Mouse (Mus musculus) liver, embryonic 14.5 days (tissue): Measurements from ENCODE around the gene Tmem74b. TPM values are rescaled to one million over a fixed set of nuclear protein-coding genes. Genes with fewer than 3 reads are reported as not detected.

Source experiments
- ATAC-seq: fragments of 200-750 bp; cut with Nextera tagmentation; 2 replicates; pipeline ENCODE4 v1.8.0; 2017; ENCODE audit warnings: moderate number of reproducible peaks, mild to moderate bottlenecking, moderate library complexity; ENCODE audit not compliant: insufficient read depth
- DNase-seq, 3 experiments: peaks; one replicate each; pipeline ENCODE4 v3.0.0-alpha.2; 2012 to 2013; ENCODE audit warnings: low read depth in 3 of 3, low spot score in 3 of 3
- H3K27ac ChIP-seq: fragments of 300-500 bp; sonication (generic); 2 replicates; pipeline ENCODE4 v1.5.1; 2014; ENCODE audit warnings: moderate library complexity, mild to moderate bottlenecking, control low read depth, inconsistent platforms
- H3K27me3 ChIP-seq: fragments of 300-500 bp; sonication (generic); 2 replicates; pipeline ENCODE4 v1.6.1; 2014; ENCODE audit warnings: mild to moderate bottlenecking, low read length, moderate library complexity; ENCODE audit not compliant: control insufficient read depth, insufficient read depth
- H3K36me3 ChIP-seq: fragments of 300-500 bp; sonication (generic); replicated peaks from 2 replicates; pipeline ENCODE4 v1.6.1; 2014; ENCODE audit warnings: low read depth; ENCODE audit not compliant: control insufficient read depth, insufficient read depth
- H3K4me1 ChIP-seq, 2 experiments: fragments of 200-500 bp in 1 of 2; fragments of 300-500 bp in 1 of 2; sonication (generic) in 1 of 2; replicated peaks; 2 replicates each; pipeline ENCODE4 v1.6.1; 2012 to 2014; ENCODE audit warnings: antibody characterized with exemption in 1 of 2, inconsistent platforms in 1 of 2, low read length in 1 of 2; ENCODE audit not compliant: control insufficient read depth in 2 of 2, insufficient read depth in 2 of 2
- H3K4me2 ChIP-seq: fragments of 300-500 bp; sonication (generic); 2 replicates; pipeline ENCODE4 v1.6.1; 2014; ENCODE audit warnings: low read depth, mild to moderate bottlenecking, control low read depth, moderate library complexity
- H3K4me3 ChIP-seq, 2 experiments: fragments of 200-500 bp in 1 of 2; fragments of 300-500 bp in 1 of 2; sonication (generic) in 1 of 2; 2 replicates each; pipeline ENCODE4 v1.5.1; 2012 to 2014; ENCODE audit warnings: low read depth in 2 of 2, low read length in 2 of 2, mild to moderate bottlenecking in 2 of 2, control low read depth in 1 of 2, inconsistent platforms in 1 of 2, moderate library complexity in 1 of 2; ENCODE audit not compliant: insufficient read depth in 1 of 2
- H3K9ac ChIP-seq: fragments of 300-500 bp; sonication (generic); replicated peaks from 2 replicates; pipeline ENCODE4 v1.6.1; 2014; ENCODE audit warnings: mild to moderate bottlenecking, control low read depth, moderate library complexity
- H3K9me3 ChIP-seq: fragments of 300-500 bp; sonication (generic); 2 replicates; pipeline ENCODE4 v1.6.1; 2016; ENCODE audit warnings: low read length, mixed read lengths; ENCODE audit not compliant: control insufficient read depth
- CTCF ChIP-seq: IDR thresholded peaks from 2 replicates; pipeline ENCODE4 v1.5.1; 2016; ENCODE audit warnings: antibody characterized with exemption, low read depth, control low read depth
- EP300 ChIP-seq: IDR thresholded peaks from 2 replicates; pipeline ENCODE4 v1.6.1; 2016; ENCODE audit warnings: antibody characterized with exemption, low read depth
- WGBS: fragments of 180-500 bp; shearing (Covaris S2); extraction: QIAGEN DNeasy Blood & Tissue Kit; methylation state at CpG from one replicate; pipeline ENCODE4 v1.1.7; 2014; ENCODE audit not compliant: insufficient replicate concordance; 5-methylcytosine and 5-hydroxymethylcytosine counted together
- polyA plus RNA-seq, 2 experiments: library from polyadenylated mRNA; depleted of rRNA in 1 of 2; stranded (reverse) in 1 of 2; unstranded in 1 of 2; fragments of >200 nt; fragmentation: Nextera tagmentation in 1 of 2; extraction: Ambion mirVana in 1 of 2; gene quantifications; 2 replicates each; pipeline versions ENCODE4 v1.2.1 to v1.2.3; 2012 to 2014

Gene Tmem74b
- polyA plus RNA-seq, 2 experiments, result 0.02 to 0.06 TPM

GRCm38 (mm10) chr2:151733151-151733865, 31.5 kb downstream of the Tmem74b start:
- WGBS, result 81% methylated on average over 8 of the region's 8 CpGs
- Histone ChIP-seq H3K9ac (no peak overlapping the region), H3K27me3 (no peaks in the 10 kb centered on the region), H3K9me3 (no peaks in the 10 kb centered on the region), H3K27ac (no peak overlapping the region), H3K4me2 (no peak overlapping the region), H3K36me3 (peaks cover 51% of the 10 kb centered on the region), H3K4me1 (peaks cover 9 to 11% of the 10 kb centered on the region in 2 experiments), H3K4me3 (no peak overlapping the region)
- TF ChIP-seq EP300, result no peak
- TF ChIP-seq CTCF, result no peak
- ATAC-seq, result no peak
- DNase-seq, result no peak

DNA sequence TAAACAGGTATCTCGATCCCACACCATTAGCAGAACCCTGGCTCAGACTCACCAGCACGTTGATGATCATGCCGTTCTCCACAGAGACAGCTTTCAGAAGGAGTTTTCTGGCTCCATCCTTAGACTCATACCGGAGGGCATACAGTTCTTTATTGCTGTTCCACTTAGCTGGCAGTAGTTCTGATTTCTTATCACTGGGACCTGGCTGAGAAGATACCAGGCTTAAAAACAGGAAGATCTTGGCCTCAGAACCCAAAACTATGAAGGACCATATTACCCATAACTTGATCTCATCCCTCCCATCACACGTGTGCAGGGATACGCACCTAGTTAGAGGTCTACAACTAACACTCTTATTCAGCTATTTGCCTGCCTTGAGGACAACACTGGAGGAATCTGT, 33.6 kb downstream of the Tmem74b start:
- Histone ChIP-seq H3K36me3 (peaks cover 30% of the 10 kb centered on the region), H3K4me2 (no peak overlapping the region), H3K27ac (no peak overlapping the region), H3K4me3 (no peak overlapping the region), H3K27me3 (no peaks in the 10 kb centered on the region), H3K9ac (no peak overlapping the region), H3K4me1 (peaks cover 26 to 28% of the 10 kb centered on the region in 2 experiments), H3K9me3 (no peaks in the 10 kb centered on the region)
- DNase-seq, result no peak
- WGBS, result 85% methylated on average over 6 of the region's 6 CpGs
- no peak for ATAC-seq
- TF ChIP-seq CTCF (no peak), EP300 (no peak)

DNA sequence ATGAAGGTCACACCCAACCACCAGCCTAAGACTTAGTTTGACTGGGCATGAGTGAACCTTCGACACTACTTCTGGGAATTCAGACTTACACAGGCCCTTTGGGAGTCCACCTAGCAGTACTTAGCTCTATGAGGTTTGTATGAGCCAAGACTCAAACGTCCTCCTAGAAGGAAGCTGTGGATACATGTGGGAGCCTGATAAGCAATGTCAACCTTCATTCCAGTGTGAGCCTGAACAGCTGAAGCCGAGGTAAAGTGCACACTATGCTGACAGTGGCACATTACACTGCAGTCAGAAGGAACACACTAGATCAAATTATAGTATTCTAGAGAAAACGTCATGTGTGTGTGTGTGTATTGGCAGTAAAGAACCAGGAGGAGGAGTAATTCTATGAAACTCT, 36.7 kb downstream of the Tmem74b start:
- Histone ChIP-seq H3K27ac (peak overlapping the region; percentile 96), H3K4me1 (peaks cover 47 to 51% of the 10 kb centered on the region in 2 experiments), H3K36me3 (peaks cover 18% of the 10 kb centered on the region), H3K9me3 (no peaks in the 10 kb centered on the region), H3K4me2 (peak overlapping the region; percentile 79), H3K4me3 (peak overlapping the region; percentile 4 to 98; a peak in 3 of 4 replicates), H3K27me3 (no peaks in the 10 kb centered on the region), H3K9ac (peak overlapping the region; percentile 94)
- 23% methylated on average over 4 of the region's 4 CpGs for WGBS
- DNase-seq, result no peak
- no peak for TF ChIP-seq CTCF
- TF ChIP-seq EP300, result peak; percentile 26; the same call in 1 of the 2 replicates
- no peak for ATAC-seq

GRCm38 (mm10) chr2:151739081-151739480, 37.3 kb downstream of the Tmem74b start:
- Histone ChIP-seq H3K27me3 (no peaks in the 10 kb centered on the region), H3K4me2 (peak overlapping the region; percentile 79), H3K4me3 (peak overlapping the region; percentile 83 to 98), H3K9me3 (no peaks in the 10 kb centered on the region), H3K27ac (peak overlapping the region; percentile 96), H3K4me1 (peaks cover 53 to 57% of the 10 kb centered on the region in 2 experiments), H3K9ac (peak overlapping the region; percentile 94), H3K36me3 (peaks cover 11% of the 10 kb centered on the region)
- ATAC-seq, result no peak
- WGBS, result 57% methylated on average over 3 of the region's 3 CpGs
- TF ChIP-seq EP300 (no peak), CTCF (no peak)
- no peak for DNase-seq

- Histone ChIP-seq H3K9ac (peak overlapping the region; percentile 94), H3K4me3 (peak overlapping the region; percentile 83 to 98), H3K27me3 (no peaks in the 10 kb centered on the region), H3K4me2 (peak overlapping the region; percentile 79), H3K36me3 (peaks cover 7% of the 10 kb centered on the region), H3K9me3 (no peaks in the 10 kb centered on the region), H3K27ac (peak overlapping the region; percentile 96), H3K4me1 (peaks cover 57 to 60% of the 10 kb centered on the region in 2 experiments)
- DNase-seq (no peak), ATAC-seq (peak; percentile 22)
- TF ChIP-seq CTCF, result no peak
- TF ChIP-seq EP300, result peak; percentile 59; the same call in 1 of the 2 replicates
- 45% methylated on average over 7 of the region's 7 CpGs for WGBS
These were observed 37.7 kb downstream of the Tmem74b start for GRCm38 (mm10) chr2:151739505-151739904.
